Mouse (Mus musculus) adrenal gland, adult 18-20 months (tissue): ENCODE data around the gene Dlg1. TPM values are rescaled to one million over a fixed set of nuclear protein-coding genes. Genes with fewer than 3 reads are reported as not detected.

ENCODE experiments used
- DNase-seq, 2 experiments: peaks; one replicate each; pipeline ENCODE4 v3.0.0; 2021 to 2022; ENCODE audit warnings: low spot score in 2 of 2
- long read RNA-seq, 2 experiments: library from polyadenylated mRNA; stranded (forward); transcript quantifications; one replicate each; pipeline ENCODE4 v2.0.0; 2021
- total RNA-seq, 2 experiments: library from RNA; stranded (reverse); gene quantifications; 1 replicate in 1 of 2; 2 replicates in 1 of 2; pipeline ENCODE4 v1.2.3; 2021

Dlg1 gene
- total RNA-seq, result 100 to 1,000 TPM in 1 of 2 experiments, 10 to 100 TPM in 1; 80.1 to 117 TPM
- long read RNA-seq, experiment 1, full-length matches to known transcripts, result 22 of 51 reads
- long read RNA-seq, experiment 1, partial matches to known transcripts, result 5 of 51 reads
- long read RNA-seq, experiment 1, other reads (novel, unspliced or antisense), result 24 of 51 reads
- long read RNA-seq, experiment 2, full-length matches to known transcripts, result 42 of 103 reads
- long read RNA-seq, experiment 2, partial matches to known transcripts, result 14 of 103 reads
- long read RNA-seq, experiment 2, other reads (novel, unspliced or antisense), result 47 of 103 reads

DNA sequence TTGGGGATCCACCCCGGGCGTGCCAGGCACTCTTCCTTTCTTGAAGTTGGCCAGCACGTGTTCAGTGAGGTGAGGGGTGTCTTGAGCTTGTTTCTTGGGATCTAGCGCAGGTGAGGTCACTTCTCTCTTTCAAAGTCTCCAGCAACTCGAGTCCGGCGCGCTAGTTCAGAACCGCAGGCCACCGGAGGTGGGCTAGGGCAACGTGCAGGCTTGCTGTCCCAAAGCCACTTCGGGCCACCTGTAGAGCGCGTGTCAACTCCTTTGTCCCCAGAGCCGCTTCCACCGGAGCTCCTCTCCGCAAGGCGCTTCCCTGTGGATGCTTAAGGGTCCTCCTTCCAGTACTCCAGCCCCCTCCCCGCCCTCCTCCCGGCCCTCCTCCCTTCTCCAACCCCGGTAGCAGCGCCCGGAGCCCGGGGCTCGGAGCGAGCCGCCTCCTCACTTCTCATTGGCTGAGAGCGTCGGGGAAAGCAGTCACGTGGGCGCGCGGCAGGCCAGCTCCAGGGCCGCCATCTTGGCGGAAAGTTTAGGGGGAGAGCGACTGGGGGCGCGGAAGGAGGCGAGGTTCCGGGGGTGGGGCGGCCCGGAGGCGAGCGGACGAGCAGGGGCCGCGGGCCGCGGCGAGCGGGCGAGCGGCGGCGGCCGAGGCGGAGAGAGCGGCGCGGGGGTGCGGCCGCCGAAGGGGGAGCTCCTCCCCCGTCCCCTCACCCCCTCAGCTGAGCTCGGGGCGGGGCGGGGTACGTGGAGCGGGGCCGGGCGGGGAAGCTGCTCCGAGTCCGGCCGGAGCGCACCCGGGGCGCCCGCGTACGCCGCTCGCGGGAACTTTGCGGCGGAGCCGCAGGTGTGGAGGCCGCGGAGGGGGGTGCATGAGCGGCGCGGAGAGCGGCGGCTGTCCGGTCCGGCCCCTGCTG lies at the start of gene Dlg1:
Gene Dlg1, plus strand, starts transcription at position 65 of the 908 bp plus-strand sequence.
- DNase-seq, result peak; percentile 80 to 81

DNA sequence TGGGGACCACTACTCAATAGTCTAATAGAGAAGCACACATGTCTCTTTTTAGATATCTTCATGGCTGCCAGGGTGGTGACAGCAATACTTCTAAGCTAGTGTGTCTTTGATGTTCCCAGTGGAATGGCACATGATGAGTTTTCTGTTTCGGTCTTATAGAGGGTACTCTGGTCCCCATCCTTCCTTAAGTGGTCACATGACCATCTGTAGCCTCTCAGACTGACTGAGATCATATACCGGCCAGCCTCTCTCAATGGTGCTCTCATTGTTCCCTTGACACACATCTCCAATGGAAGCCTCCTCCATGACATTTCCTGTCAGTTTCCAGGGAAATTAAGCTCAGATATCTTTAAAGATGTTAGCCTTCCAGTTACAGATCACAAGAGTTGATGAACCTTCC lies 46.9 kb upstream of the Dlg1 start:
- DNase-seq, result no peak

DNA sequence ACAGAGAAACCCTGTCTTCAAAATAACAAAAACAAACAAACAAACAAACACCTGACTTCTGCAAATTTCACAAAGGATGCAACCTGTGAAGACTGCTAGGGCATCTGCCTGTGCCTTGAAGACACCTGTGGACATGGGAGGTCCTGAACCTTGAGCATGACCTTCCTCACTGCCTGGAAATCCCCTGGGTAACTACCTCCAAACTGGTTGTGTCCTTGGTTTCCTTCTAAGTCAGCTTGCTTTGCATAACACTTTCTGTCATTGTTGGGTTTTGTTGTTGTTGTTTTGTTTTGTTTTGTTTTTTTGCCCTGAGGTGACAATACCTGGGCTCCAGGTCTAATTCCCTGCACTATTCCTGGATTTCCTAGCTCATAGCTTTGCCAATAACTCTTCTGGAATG lies 46.1 kb upstream of the Dlg1 start:
- no peak for DNase-seq

DNA sequence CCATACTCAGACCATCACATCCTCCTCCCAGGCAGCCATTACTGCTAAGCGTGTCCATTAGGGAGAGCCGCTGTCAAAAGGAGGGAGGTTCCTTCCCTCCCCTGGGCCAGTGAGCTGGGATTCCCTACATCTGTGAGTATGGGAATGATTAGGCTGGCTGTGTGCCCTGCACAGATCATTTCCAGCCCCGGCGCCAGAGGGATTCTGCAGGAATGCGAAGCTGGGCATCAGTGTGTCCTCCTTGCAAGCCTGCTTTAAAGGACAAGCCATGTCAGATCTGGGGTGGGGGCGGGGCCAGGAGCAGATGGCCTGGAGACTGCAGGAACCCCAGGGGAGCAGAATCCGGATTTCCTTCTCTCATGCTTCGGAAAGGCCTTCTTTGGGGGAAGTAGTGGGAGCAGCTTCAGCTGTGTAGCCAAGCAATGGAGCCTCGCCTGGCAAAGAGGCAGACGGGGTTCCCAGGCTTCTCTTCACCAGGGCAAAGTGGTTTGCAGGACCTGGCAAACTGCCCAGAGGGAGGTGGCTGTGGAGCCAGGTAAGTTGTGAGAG lies 45.3 kb upstream of the Dlg1 start:
- DNase-seq, result no peak

DNA sequence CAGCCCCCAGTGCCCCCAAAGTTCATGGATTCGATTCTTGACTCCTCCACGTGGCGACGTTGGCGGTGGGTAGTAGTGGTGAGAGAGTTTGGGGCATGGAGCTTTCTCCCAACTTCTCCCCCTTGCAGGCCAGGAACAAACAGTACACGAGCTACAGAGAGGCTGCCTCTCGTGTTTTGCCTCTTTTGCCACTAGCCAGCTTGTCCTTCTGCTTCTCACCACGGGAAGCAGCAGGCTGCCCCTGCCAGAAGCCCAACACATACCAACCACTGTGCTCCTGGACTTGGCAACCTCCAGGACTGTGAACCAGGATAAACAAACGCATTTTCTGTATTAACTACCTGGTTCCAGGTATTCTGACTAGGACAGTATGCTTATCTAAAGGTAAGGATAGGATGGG lies 44.6 kb upstream of the Dlg1 start:
- no peak for DNase-seq

DNA sequence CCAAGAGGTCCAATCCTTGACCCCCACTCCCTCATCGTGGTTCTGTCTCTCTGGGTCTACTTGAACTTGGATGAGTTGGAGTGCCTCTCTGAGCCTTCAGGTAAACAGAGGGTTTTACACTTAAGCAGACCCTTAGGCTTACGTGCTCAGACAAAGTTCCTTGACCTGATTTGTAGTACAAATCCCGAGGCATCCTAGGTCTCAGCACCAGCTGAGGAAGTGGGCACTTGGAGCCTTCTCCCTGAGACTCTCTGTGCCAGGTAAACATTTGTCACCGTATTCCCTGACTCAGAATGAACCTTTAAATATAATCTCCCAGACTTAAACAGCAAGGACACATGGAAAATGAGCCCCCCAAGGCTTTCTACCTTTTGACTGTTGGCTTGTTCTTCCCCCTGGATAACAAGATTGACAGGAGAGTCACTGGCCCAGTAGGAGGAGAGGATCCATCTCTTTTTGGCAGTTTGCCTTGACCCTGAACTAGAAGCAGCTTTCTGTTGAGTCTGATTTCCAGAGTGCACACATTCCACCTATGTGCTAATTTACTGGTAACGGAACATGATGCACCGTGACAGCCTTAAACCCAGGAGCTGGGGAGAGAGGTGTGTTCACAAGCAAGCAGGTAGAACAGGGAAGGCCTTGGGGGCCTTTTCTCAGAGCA lies 43.4 kb upstream of the Dlg1 start:
- DNase-seq, result no peak

DNA sequence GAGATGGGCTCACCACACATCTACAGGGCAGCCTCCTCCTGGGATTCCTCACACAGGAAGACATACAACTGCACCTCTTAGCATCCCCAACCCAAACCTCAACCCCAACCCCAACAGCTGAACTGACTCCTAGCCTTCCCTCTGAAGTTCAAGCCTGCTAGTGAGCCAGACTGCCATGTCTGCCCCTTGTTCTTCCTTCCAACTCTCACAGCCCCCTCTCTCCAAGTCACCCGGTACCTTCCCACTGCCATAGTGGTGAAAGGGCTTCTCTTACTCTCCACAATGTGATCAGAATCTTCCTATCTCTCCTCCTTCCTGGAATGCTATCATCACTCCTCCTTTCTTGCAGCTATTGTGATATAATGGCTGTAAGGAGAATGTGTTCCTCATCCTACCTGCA lies 40.9 kb upstream of the Dlg1 start:
- no peak for DNase-seq

DNA sequence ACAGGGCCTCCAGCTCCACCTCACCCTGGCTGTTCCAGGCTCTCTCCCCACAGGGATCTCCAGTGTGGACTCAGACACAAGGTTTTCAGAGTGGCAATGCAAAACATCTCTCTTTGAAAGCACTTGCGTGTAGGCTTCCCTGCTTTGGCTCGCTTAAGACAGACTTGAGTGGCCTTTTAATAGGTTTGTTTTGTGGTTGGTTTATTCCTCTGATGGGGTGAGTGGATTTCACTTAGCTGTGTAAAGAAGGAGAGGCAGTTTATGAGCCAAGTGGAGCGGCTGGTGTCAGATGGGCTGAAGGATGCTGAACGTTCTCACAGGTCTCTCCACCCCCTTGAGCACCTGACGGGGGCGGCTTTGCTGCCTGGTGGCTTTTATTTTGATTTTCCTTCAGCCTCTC lies 40.1 kb upstream of the Dlg1 start:
- no peak for DNase-seq

DNA sequence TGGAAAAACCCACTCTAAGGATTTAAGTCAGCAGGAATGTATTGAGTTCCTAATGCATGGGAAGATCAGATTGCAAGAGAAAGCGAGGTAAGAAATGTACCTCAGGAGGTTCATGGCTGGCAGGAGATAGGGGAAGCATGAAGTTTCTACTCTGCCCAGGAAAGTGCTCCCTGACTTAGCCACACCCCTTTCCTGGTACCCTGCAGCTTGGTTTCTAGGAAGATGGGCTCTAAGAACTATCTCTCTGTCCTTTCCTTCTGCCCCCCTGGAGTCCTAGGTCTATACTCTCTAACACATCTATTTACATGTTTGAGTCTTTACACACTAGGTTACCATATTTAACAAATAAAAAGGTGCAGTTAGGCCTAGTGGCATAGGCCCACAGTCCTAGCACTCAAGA lies 38.5 kb upstream of the Dlg1 start:
- no peak for DNase-seq

DNA sequence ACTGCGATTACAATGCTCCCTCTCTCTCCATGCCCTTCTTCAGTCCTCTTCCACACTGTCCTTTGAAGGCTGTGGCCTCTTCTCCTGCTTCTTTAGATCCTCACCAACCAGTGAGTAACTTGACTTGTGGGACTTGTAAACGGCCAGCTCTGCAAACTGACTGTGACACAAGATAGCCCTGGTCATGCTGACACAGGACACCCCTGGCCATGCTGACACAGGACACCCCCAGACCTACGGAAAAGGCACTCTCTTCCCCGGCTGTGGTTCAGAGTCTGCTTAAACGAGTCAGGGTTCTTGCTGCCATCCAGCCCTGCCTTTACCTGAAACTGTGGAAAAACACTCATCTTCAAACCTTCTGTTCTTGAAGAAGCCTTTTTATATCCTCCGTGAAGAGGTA lies 36.9 kb upstream of the Dlg1 start:
- no peak for DNase-seq

DNA sequence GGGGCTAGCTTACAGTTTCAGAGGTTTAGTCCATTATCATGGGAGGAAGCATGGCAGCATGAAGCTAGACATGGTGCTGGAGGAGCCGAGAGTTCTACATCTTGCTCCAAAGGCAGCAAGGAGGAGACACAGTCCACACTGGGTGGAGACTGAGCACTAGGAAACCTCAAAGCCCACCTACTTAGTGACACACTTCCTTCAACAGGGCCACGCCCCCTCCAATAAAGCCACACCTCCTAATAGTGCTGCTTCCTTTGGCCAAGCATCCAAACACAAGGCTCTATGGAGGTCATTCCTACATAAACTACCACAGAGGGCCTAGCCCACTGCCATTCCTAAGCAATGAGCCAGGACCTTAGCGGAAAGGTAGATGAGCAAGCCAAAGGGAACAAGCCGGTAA lies 32.9 kb upstream of the Dlg1 start:
- no peak for DNase-seq

DNA sequence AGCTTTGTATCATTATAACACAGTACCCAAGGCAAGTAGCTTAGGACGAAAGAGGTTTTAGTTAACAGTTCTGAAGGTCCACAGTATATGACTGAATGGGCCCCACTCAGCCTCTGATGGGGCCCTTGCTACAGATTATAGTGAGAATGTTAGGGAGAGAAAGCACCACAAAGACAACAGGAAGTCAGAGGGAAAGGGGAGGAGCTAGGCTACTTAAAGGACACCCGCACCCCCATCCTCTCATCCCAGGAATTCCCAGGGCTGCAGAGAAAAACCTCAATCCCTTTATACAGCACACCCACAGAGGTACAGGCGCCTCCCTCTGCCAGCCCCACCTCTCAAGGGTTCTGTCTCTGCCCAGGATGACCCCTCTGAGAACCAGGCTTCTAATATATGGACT lies 32.2 kb upstream of the Dlg1 start:
- no peak for DNase-seq

DNA sequence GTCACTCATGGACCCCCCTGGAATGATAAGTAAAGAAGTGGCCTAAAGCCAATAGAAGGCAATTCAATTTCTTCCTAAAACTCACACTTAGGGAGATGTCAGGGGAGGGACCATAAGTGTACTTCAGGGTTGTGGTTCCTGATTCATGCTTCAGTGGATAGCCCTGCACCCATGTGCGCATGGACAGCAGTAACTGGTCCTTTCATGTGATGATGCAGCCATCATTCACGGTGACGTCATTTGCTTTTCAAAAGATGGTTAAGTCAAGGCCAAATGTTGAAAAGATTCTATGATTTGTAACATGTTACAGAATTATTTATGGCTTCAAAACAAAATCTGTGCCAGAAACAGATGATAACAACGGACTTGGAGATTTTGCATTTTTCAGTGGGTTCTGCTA lies 28.9 kb upstream of the Dlg1 start:
- DNase-seq, result no peak

DNA sequence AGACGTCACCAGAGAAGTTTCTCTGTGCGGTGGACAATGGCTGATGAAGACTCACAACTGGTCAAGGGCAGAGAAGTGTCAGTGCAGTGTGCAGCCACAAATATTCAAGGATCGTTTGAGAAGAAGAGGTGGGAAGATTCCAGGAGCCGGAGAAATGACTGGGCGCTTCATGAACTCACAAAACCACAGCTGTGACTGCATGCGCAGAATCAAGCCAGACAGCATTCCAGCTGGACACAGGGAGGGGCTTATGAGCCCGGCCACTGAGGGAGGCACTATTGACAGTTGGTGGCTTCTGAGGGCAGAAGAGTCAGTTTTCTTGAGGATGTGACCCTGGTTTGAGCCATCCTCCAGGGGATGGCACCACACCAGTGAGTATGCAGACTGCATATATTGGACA lies 24.9 kb upstream of the Dlg1 start:
- DNase-seq, result no peak

DNA sequence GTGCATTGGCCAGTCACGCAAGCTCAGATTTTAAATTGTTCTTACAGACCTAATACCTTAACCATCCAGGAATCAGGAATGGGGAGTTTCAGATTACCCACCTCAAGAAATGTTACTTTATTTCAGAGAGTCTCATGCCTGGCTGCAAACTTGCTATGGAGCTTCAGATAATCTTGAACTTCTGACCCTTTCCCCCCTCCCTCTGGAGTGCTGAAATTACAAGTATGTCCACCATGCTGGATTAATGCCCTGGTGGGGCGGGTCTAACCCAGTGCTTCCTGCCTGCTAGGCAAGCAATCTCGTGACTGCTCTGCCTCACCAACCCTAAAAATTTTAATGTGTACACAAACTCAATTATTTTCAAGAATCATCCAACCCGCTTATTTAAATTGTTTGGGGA lies 23.3 kb upstream of the Dlg1 start:
- DNase-seq, result no peak

DNA sequence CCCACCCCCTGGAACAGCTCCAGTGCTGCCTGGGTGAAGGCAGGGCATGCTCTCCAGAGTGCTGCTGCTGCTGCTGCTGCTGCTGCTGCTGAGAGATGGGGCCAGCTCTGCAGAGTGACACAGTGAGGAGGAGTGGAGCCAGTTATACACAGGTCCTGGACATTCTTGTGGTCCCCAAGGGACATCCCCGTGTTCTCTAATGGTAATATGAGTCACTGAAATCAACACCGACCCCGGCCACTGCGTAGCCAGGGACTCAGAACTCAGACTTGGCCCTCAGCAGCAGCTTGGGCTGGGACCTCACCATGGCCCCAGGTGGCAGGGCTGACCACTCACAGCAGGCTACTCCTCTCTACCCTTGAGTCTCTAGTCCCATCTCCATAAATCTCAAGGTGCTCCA lies 21.5 kb upstream of the Dlg1 start:
- no peak for DNase-seq

DNA sequence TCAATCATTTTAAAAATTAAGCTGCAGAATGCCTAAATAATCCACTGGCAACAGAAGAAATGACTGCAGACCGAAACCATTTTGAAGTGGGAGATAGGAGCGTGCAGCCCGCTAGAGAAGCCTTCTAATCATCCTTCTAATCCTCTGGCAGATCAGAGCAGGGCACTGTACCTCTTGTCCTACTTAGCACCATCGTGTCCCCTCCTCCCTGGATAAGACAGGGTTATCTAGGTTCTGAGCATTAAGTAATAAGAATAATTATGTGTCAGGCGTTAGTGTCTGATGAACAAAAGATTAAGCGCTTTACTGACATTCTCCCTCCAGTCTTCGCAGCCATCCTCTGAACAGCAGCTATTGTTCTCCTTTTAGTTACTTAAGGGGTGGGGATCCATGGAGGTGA lies 16.0 kb upstream of the Dlg1 start:
- no peak for DNase-seq

DNA sequence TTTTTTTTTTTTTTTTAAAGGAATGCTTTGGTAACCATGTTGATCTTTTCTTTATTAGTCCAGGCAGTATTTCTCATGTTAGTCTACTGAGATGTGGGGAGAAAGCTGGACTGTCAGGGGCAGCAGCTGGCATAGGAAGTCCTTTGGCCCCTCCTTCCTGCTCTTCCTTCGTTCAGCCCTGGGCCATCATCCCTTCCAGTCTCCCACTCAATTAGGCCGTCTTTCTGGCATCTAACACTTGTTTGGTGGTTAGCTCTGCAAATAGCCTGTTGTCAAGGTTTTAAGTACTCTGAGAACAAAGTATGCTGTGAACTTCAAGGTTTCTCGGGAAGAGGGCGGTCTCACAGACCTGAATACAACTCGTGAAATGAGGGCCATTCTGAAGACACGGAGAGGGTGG lies 12.5 kb upstream of the Dlg1 start:
- DNase-seq, result no peak

DNA sequence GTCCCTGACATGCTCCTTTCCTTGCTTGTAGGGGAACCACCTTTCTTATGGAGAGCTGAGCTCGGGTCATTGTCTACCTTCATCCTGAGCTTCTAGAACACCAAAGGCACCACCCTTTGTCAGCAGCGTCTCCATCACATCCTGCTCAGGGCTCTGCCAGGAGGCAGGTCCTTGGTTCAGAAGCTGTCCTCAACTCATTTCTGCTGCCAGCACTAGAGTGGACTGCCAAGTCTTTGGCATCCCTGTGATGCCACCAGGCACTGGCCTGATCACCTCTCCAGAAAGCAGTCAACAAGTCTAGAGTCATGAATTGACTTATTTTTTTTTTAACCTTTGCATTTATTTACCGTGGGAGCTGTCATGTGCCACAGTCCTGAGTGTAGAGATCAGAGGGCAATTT lies 11.7 kb upstream of the Dlg1 start:
- DNase-seq, result no peak

DNA sequence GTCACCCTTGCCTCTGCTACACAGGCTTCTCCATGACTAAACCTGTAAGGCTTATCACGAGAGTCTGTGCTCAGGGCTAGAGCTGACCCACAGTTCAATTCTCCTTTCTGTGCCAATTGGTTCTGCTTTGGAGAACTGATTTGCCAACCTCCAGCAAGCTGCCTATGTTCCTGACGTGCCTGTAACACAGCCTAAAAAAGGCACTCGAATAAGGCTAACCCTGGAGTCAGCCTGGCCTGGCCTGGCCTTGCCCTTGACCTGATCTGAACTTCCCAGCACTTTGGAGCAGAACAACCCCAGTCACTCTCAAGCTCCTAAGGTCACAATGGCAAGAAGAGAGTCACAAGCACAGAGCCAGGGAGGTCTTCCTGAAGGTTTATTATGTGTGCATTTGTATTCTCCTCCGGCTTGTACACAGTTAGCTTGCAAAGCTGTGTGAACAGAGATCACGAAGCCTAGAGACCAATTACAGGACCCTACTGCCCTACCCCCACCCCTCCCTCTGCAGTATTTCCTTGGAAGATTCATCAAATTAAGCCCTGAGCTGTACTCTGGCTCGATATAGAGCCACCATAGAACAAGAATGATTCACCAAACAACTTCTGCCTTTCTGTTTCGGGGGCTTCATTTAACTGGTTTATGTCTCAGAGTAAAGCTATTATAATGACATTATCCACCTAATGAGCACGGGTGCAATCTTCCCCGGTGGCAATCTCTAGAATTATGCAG lies 11.0 kb upstream of the Dlg1 start:
- peak in 1 of 2 experiments; percentile 56 for DNase-seq

DNA sequence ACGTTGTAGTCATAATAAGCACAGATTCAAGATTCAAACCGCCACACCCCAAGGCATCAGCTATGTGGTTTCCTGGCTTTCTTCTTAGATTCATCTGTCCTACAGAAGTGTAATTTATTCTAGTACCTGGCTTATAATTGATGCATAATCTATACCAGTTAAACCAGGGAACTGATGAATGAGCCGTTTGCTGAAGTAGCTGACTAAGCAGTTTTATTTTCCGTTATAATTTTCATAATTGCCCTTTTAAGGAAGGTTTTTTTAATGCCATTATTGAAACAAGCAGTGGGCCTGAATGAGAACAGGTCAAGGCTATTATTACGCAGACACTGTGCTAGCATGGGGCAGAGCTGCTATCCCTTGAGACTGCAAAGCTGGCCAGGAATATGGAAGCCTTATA lies 9.6 kb upstream of the Dlg1 start:
- no peak for DNase-seq
